Mouse (Mus musculus): ENCODE data around the gene Tsacc. TPM values are rescaled to one million over a fixed set of nuclear protein-coding genes. Genes with fewer than 3 reads are reported as not detected.
A peak's percentile ranks its signal among the peaks of the same experiment; 100 is the strongest.

Gene Tsacc
- polyA plus RNA-seq, 2 experiments: 2.5 to 4.6 TPM

DNA sequence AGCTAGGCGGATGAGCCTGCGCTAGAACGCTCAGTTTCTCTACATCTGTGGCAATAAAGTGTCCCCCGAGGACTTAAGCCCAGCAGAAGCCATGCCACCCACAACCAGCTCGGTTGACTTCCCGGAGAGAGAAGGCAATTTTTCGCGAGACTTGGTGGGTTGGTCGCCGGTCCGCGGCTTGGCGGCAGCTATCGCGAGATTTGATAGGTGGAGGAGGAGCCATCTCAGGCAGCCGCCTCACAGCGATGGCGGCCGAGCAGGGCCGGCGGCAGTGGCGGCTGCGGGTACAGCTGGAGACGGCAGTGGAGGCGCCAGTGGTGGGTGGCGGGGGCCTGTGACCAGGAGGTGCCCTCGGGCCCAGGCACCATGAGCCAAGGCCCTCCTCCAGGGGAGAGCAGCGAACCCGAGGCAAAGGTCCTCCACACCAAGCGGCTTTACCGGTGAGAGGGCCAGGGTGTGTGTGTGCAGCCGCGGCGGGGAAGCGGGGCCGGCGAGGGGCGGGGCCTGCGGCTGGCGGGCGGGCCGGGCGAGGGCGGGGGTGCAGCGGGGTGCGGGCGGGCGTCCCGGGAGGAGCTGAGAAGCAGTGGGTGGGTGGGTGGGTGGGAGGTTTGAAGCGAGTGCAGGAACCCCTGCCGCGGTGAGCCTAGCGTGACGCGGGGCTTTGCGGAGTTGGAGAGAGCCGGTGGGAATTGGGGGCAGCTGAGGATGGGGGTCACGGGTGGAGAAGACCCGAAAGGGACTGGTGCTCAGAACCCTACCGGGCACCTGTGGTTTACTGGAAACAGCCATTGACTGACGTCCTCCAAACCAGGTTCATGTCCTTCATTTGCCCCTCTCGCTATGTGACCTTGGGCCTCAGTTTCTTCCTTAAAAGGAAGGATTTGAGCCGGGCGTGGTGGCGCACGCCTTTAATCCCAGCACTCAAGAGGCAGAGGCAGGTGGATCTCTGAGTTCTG is 39.5 kb upstream of the Tsacc start, which contains the start of the genes Tmem79 and Smg5:
Gene Tmem79 (minus strand): TSS at position 91 of the 956 bp plus-strand sequence.
Gene Smg5 (plus strand): TSS at position 203 of the 956 bp plus-strand sequence.
- Histone ChIP-seq H3K9me3 (ENCODE audit: control insufficient read depth, low read length) (no peaks in the 10 kb centered on the region), H3K27me3 (ENCODE audit: control insufficient read depth, insufficient read depth, low read length) (no peaks in the 10 kb centered on the region), H3K4me2 (ENCODE audit: low read depth) (peak within 1 kb of the TSS; percentile 94), H3K4me3 (ENCODE audit: insufficient read depth in 1 of 2, low read depth in 2 of 2, low read length in 2 of 2) (peak within 1 kb of the TSS; percentile 78 to 96), H3K36me3 (replicated peaks; ENCODE audit: control insufficient read depth, insufficient read depth, low read depth) (no peaks in the 10 kb centered on the region; the same call in 1 of the 2 replicates), H3K9ac (replicated peaks) (peak within 1 kb of the TSS; percentile 86), H3K4me1 (replicated peaks; ENCODE audit: control insufficient read depth in 2 of 2, insufficient read depth in 2 of 2, low read length in 1 of 2) (peaks cover 41 to 44% of the 10 kb centered on the region in 2 experiments), H3K27ac (peak within 1 kb of the TSS; percentile 97)
- ATAC-seq (ENCODE audit: insufficient read depth) (peak; percentile 88), DNase-seq (ENCODE audit: low read depth in 3 of 3, low spot score in 3 of 3) (peak; percentile 89 to 94 (median 90))
- TF ChIP-seq CTCF (IDR thresholded peaks at IDR 0.05; ENCODE audit: low read depth) (no peak), EP300 (IDR thresholded peaks at IDR 0.05; ENCODE audit: low read depth) (peak; percentile 73)
- WGBS (ENCODE audit: insufficient replicate concordance): under 1% methylated on average over 55 of the region's 66 CpGs

GRCm38 (mm10) chr3:88335436-88336053 is 38.7 kb upstream of the Tsacc start:
- peak overlapping the region; percentile 94 for H3K4me2 ChIP-seq (ENCODE audit: low read depth)
- WGBS (ENCODE audit: insufficient replicate concordance): under 1% methylated on average over 27 of the region's 27 CpGs
- DNase-seq (ENCODE audit: low read depth in 3 of 3, low spot score in 3 of 3): no peak
- ATAC-seq (ENCODE audit: insufficient read depth): peak; percentile 42
- peaks cover 37 to 38% of the 10 kb centered on the region in 2 experiments for H3K4me1 ChIP-seq (replicated peaks; ENCODE audit: control insufficient read depth in 2 of 2, insufficient read depth in 2 of 2, low read length in 1 of 2)
- H3K4me3 ChIP-seq (ENCODE audit: insufficient read depth in 1 of 2, low read depth in 2 of 2, low read length in 2 of 2): peak overlapping the region; percentile 78 to 88
- H3K27me3 ChIP-seq (ENCODE audit: control insufficient read depth, insufficient read depth, low read length): no peaks in the 10 kb centered on the region
- H3K36me3 ChIP-seq (replicated peaks; ENCODE audit: control insufficient read depth, insufficient read depth, low read depth): no peaks in the 10 kb centered on the region
- peak overlapping the region; percentile 97 for H3K27ac ChIP-seq
- H3K9ac ChIP-seq (replicated peaks): peak overlapping the region; percentile 86
- H3K9me3 ChIP-seq (ENCODE audit: control insufficient read depth, low read length): no peaks in the 10 kb centered on the region
- TF ChIP-seq CTCF (IDR thresholded peaks at IDR 0.05; ENCODE audit: low read depth) (peak; percentile 28; the same call in 1 of the 2 replicates), EP300 (IDR thresholded peaks at IDR 0.05; ENCODE audit: low read depth) (no peak)

DNA sequence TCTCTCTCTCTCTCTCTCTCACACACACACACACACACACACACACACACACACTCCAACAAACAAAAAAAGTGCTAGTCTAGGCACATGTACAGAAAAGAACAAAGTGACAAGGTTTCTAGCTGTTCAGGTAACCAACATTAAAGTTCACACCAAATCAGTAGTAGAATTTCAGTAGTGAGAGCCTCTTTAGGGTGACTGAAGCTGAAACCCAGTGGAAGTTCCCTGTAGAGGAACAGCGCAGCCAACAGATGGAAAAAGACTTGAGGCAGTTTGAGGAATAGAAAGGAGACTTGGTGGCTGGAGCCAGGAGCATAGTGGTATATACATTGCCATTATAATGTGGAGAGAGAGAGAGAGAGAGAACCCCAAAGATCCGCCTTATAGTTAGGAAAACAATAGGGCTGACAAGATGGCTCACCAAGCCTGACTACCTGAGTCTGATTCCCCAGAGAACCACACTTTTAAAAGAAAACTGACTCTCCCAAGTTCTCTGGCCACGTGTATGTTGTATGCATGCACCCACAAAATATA is 38.2 kb upstream of the Tsacc start:
- Histone ChIP-seq H3K27ac (peak overlapping the region; percentile 97), H3K4me2 (ENCODE audit: low read depth) (peak overlapping the region; percentile 94), H3K9me3 (ENCODE audit: control insufficient read depth, low read length) (no peaks in the 10 kb centered on the region), H3K36me3 (replicated peaks; ENCODE audit: control insufficient read depth, insufficient read depth, low read depth) (no peaks in the 10 kb centered on the region), H3K9ac (replicated peaks) (peak overlapping the region; percentile 86), H3K4me1 (replicated peaks; ENCODE audit: control insufficient read depth in 2 of 2, insufficient read depth in 2 of 2, low read length in 1 of 2) (peaks cover 35 to 37% of the 10 kb centered on the region in 2 experiments), H3K27me3 (ENCODE audit: control insufficient read depth, insufficient read depth, low read length) (no peaks in the 10 kb centered on the region), H3K4me3 (ENCODE audit: insufficient read depth in 1 of 2, low read depth in 2 of 2, low read length in 2 of 2) (peak overlapping the region; percentile 78 to 88)
- ATAC-seq (ENCODE audit: insufficient read depth) (no peak), DNase-seq (ENCODE audit: low read depth in 3 of 3, low spot score in 3 of 3) (no peak)
- 18% methylated on average over 3 of the region's 3 CpGs for WGBS (ENCODE audit: insufficient replicate concordance)
- no peak for TF ChIP-seq CTCF (IDR thresholded peaks at IDR 0.05; ENCODE audit: low read depth)
- no peak for TF ChIP-seq EP300 (IDR thresholded peaks at IDR 0.05; ENCODE audit: low read depth)

DNA sequence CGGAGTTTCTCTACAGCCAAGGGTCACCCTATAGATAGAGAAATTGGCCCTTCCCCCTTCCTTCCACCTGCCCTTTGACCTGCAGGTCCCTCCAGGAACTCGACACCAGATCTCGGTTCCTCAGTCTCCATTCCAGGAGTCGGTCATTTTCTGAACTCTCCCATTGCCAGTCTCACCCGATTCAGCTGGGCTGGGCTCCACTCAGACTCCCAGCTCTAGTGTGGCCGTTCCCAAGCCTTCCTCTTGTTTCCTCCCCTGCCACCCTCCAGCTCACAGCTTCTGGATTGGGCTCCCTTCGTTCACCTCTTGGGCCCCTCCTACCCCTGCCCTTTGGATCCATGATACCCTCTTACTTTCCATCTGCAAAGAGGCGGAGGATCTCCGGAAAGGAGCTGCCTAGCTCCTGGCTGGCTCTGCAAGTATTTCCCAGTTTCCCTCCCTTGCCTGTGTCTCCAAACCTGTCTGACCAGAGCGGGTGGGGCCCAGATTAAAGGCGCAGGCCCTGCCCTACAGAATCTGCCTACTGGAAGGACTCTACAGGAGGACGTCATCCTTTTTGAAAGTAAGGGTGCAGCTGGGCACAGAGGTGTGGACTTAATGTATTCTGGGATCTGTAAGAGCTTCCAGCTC is 37.3 kb upstream of the Tsacc start:
- Histone ChIP-seq H3K36me3 (replicated peaks; ENCODE audit: control insufficient read depth, insufficient read depth, low read depth) (no peaks in the 10 kb centered on the region), H3K4me3 (ENCODE audit: insufficient read depth in 1 of 2, low read depth in 2 of 2, low read length in 2 of 2) (peak overlapping the region in 1 of 2 experiments; percentile 78; a peak in 2 of 4 replicates), H3K4me1 (replicated peaks; ENCODE audit: control insufficient read depth in 2 of 2, insufficient read depth in 2 of 2, low read length in 1 of 2) (peaks cover 32% of the 10 kb centered on the region in 2 experiments), H3K9me3 (ENCODE audit: control insufficient read depth, low read length) (no peaks in the 10 kb centered on the region), H3K27me3 (ENCODE audit: control insufficient read depth, insufficient read depth, low read length) (no peaks in the 10 kb centered on the region), H3K4me2 (ENCODE audit: low read depth) (peak overlapping the region; percentile 94), H3K27ac (peak overlapping the region; percentile 97), H3K9ac (replicated peaks) (peak overlapping the region; percentile 86)
- 54% methylated on average over 12 of the region's 12 CpGs for WGBS (ENCODE audit: insufficient replicate concordance)
- DNase-seq (ENCODE audit: low read depth in 3 of 3, low spot score in 3 of 3): peak in 1 of 3 experiments; percentile 47
- no peak for ATAC-seq (ENCODE audit: insufficient read depth)
- TF ChIP-seq EP300 (IDR thresholded peaks at IDR 0.05; ENCODE audit: low read depth) (no peak), CTCF (IDR thresholded peaks at IDR 0.05; ENCODE audit: low read depth) (no peak)
